Mouse (Mus musculus): ENCODE results near the gene Hsd17b2.
"Not testable (repeated sequence)": the region's sequence is repeated elsewhere in the genome, so short reads cannot be mapped to it uniquely, and the experiment has no call there.

Hsd17b2 gene

DNA sequence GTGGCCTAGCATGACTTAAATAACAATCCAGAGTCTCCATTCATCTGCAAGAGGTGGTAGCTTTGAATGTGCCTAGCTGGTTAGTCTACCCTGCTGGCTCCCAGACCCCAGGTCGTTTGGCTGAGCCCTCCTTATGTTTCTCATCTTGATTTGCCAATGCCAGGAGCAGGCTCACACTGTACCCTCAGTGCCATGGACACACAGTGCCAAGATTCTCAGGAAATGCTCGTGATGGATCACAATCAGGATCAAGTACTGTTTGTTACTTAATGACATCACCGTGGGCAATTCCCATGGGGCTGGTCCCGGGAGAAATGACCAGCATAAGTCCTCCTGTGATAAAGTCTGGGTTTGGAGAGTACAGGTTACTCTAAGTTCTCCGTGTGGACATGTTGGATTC is 14.2 kb downstream of the Hsd17b2 start:
- no peak for DNase-seq

- DNase-seq: no peak
Measured at GRCm38 (mm10) chr8:117718152-117718860, 16.6 kb downstream of the Hsd17b2 start.

- no peak for DNase-seq
Measured at GRCm38 (mm10) chr8:117726467-117726866, 24.8 kb downstream of the Hsd17b2 start.

DNA sequence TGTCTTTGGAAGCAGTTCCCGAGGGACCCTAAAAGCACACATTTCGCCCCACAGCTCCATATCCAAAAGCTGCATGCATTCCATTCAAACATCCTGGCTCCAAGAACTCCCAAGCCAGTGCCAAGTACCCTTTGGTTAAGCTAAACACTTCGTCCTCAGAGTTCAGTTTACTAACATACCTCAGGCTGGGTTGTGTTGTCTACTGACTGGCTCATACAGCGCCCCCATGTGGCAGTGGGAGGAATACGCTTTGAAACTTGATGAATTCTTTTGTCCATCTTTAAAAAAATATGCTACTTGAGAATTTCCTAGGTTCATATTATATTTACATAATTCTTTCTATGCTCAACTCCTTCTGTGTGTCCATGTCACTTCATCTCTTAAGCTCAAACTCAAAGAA is 25.9 kb downstream of the Hsd17b2 start:
- no peak for DNase-seq

- DNase-seq: no peak
Measured at GRCm38 (mm10) chr8:117728234-117728633, 26.5 kb downstream of the Hsd17b2 start.

GRCm38 (mm10) chr8:117730980-117731379 is 29.3 kb downstream of the Hsd17b2 start:
- DNase-seq: no peak

- DNase-seq: no peak
Measured at GRCm38 (mm10) chr8:117736657-117737175, 35.0 kb downstream of the Hsd17b2 start.

GRCm38 (mm10) chr8:117738206-117738605 is 36.5 kb downstream of the Hsd17b2 start:
- DNase-seq: not testable (repeated sequence)

- no peak for DNase-seq
Measured at GRCm38 (mm10) chr8:117740387-117740998, 38.8 kb downstream of the Hsd17b2 start.

DNA sequence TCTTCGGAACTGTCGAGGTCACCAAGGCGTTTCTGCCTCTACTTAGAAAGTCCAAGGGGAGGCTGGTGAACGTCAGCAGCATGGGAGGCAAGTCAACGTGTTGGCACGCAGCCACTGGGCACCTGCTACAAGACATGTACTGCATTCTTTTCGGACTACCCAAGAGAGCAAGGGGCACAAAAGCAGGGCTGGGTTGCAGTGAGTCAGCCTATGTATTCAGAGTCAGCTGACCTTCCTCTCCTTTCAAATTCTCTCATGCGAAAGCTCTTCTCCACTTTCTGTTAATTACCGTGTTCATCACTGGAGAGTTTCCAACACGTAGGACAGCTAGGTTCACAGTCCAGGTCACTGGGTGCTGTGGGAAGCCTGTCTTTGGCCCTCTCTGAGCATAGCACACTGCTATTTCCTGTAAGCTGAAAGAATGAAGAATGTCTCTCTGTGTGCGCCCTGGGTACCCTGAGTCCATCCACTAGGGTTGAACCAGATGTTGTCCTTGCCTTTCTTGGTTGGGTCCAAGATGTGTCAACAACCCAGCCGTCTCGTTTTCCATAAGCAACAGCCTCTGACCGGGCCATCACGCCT is 40.8 kb downstream of the Hsd17b2 start:
- no peak for DNase-seq

DNA sequence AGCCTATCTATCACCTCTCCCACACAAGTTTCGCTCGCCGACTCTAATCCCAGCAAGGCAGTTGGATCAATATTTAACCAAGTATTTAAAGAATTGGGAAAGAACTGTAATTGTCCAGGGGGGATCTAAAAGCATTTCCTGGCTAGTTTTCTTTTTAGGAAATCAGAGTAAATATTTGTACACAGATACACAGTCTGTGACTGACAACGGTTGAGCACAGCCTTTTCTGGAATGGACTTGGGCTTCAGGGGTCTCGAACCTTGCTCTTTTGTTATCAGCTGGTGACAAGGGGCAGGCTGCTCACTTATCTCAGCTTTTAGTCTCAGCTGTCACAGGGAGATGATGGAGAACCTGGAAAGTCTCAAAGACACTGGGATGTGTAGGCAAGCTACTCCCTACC is 44.9 kb downstream of the Hsd17b2 start:
- no peak for DNase-seq

DNA sequence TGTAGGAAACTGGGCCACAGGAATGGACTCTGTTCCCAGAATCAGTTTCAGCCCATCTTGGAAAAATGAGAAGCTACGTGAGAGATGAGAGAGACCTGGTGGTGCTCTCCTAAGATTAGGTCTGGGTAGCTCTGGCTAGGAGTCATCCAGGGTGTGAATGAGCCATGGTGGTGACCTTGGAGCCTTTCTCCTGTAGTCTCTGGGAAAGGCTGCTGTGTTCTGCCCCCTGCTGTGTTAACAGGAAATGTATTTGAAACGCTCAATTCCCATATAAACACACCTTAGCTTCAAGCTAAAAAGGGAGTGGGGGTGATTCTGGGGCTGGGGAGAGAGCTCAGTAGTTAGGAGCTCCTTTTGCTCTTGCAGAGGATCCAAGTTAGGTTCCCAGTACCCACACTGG is 45.7 kb downstream of the Hsd17b2 start:
- no peak for DNase-seq

- DNase-seq: no peak
Measured at GRCm38 (mm10) chr8:117747886-117748730, 46.4 kb downstream of the Hsd17b2 start.

GRCm38 (mm10) chr8:117749436-117749835 is 47.7 kb downstream of the Hsd17b2 start:
- DNase-seq: no peak

- no peak for DNase-seq
Measured at GRCm38 (mm10) chr8:117757900-117758299, 56.2 kb downstream of the Hsd17b2 start.

DNA sequence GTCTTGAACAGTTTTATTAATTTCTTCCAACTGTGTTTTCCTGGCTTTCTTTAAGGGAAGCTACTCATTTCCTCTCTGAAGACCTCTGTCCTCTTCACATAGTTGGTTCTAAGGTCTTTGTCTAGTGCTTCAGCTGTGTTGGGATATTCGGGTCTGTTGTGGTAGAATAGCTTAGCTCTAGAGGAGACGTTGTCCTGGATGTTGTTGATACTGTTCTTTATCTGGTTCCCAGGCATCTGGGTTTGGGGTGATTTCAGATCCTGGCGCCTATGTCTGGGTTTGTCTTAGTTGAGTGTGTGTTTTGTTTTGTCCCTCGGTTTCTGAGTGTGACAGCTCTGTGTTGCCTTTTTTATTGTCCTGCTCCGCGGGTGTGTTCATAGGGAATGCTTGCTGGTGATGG is 61.1 kb downstream of the Hsd17b2 start:
- DNase-seq: no peak

DNA sequence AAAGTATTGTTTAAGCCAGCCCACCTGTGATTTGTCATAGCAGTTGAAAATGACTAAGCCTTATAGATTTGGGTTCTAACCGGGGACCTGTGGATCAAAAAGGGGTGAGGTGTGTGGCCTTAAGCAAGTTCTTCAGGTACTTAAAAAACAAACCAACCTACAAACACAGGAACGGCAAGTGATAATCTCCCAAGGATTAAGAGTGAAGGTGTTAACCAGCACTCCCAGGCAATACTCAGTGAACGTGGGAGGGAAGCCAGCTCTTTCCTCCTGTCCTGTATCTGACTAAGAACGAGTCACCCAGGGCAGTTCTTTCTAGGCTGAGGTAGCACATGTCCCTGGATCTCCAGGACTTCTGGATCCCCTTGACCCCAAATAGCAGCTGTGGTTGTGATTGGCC is 62.9 kb downstream of the Hsd17b2 start:
- DNase-seq: no peak

- DNase-seq: no peak
Measured at GRCm38 (mm10) chr8:117765947-117766346, 64.2 kb downstream of the Hsd17b2 start.

DNA sequence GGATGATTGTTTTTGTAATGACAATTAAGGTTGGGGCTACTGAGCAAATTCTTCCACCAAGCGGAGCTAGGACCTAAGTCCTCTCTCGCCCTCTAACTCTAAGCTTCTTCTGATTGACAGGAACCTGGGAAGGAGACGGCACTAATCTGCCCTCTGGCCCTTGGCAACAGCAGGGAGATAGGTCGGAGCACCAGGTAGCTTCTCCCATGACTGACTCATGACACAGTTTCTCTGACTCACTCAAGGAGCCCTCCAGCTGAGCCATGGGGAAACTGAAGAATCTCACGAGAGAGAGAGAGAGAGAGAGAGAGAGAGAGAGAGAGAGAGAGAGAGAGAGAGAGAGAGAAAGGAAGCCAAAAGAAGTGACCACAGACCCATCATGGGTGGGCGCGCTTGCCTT is 67.3 kb downstream of the Hsd17b2 start:
- DNase-seq: no peak

- no peak for DNase-seq
Measured at GRCm38 (mm10) chr8:117771115-117771836, 69.6 kb downstream of the Hsd17b2 start.

DNA sequence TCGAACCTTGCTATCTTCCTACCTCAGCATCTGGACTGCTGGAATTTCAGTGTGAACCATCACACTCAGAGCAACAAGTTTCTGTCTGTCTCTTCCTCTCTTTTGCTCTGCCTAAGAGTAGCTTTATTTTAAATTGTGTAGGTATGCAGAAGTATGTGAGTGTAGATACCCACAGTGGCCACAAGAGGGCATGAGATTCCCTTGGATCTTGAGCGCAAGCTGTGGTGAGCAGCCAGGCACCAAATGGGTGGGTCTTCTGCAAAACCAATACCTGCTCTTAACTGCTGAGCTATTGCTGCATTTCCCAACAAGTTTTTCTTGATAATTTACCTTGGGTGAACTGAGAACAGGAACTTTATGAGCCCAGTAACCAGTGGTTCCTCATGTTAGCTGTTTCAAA is 70.4 kb downstream of the Hsd17b2 start:
- peak; percentile 38 for DNase-seq

GRCm38 (mm10) chr8:117772597-117772996 is 70.9 kb downstream of the Hsd17b2 start:
- DNase-seq: peak; percentile 13

GRCm38 (mm10) chr8:117775626-117776025 is 73.9 kb downstream of the Hsd17b2 start:
- no peak for DNase-seq
